Mouse (Mus musculus) E14TG2a.4 (cell line): Measurements from ENCODE around the gene Arhgef6.

Experiments used
- H3K27me3 ChIP-seq: 2 replicates; pipeline ENCODE4 v1.6.1; 2014; ENCODE audit warnings: low read length, control low read depth; ENCODE audit not compliant: insufficient read depth
- H3K36me3 ChIP-seq: 2 replicates; pipeline ENCODE4 v1.6.1; 2014; ENCODE audit warnings: low read length, control low read depth; ENCODE audit not compliant: insufficient read depth
- H3K4me1 ChIP-seq: replicated peaks from 2 replicates; pipeline ENCODE4 v1.6.1; 2014; ENCODE audit warnings: low read depth, low read length, control low read depth
- H3K4me3 ChIP-seq: replicated peaks from 2 replicates; pipeline ENCODE4 v1.5.1; 2014; ENCODE audit warnings: mild to moderate bottlenecking, low read length
- H3K9me3 ChIP-seq: 2 replicates; pipeline ENCODE4 v1.6.1; 2014; ENCODE audit warnings: low read length, control low read depth
- CTCF ChIP-seq: conservative IDR thresholded peaks from 2 replicates; pipeline ENCODE4 v1.5.1; 2014; ENCODE audit warnings: low read length
- NANOG ChIP-seq: IDR thresholded peaks from 2 replicates; pipeline ENCODE4 v1.6.1; 2014; ENCODE audit warnings: borderline replicate concordance, low read length, mixed read lengths
- POU5F1 ChIP-seq: IDR thresholded peaks from 2 replicates; pipeline ENCODE4 v1.6.1; 2014; ENCODE audit warnings: low read length, borderline replicate concordance

Gene Arhgef6

DNA sequence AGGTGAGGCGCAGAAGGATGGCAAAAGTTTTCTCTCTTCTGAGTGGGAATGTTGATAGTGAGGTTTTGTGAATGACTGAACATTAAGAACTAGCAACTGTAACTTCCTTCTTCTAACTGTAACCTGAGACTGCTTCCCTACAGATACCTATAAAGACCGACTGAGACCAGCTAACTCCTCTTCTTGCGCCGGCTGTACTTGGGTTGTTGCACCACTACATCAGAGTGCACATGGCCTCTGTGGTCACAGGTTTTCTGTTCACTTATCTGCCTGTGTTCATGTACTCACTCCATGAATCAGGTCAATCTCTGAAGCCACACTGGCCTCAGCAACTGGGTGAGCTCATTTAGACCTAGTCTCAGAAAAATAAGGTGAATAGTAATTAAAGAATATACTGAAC is 75.0 kb downstream of the Arhgef6 start:
- TF ChIP-seq POU5F1 (no peak), NANOG (no peak), CTCF (no peak)
- H3K4me3 ChIP-seq = no peak overlapping the region
- H3K9me3 ChIP-seq = no peaks in the 10 kb centered on the region
- H3K36me3 ChIP-seq = no peaks in the 10 kb centered on the region
- no peaks in the 10 kb centered on the region for H3K4me1 ChIP-seq
- no peaks in the 10 kb centered on the region for H3K27me3 ChIP-seq

DNA sequence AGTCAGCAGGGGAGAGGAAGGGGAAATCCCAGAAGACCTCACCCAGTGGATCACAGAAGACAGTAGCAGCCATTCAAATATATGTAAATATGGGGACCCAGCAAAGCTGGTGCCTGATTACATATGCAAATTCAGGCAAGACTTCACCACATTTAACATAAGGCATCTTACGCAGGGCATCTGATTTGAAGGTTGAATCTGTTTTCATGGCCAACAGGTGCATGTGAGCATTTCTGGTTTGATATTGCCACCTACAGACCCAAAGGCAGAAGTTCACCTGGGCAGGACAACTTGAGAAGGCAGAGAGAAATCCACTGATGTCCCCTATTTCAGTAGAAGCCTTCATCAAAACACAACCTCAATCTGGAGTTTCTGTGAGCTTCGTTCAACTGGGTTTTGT is 77.8 kb downstream of the Arhgef6 start:
- no peak for TF ChIP-seq NANOG
- TF ChIP-seq CTCF = peak; percentile 25; the same call in 1 of the 2 replicates
- Histone ChIP-seq H3K4me3 (no peak overlapping the region), H3K4me1 (no peaks in the 10 kb centered on the region), H3K9me3 (no peaks in the 10 kb centered on the region), H3K36me3 (no peaks in the 10 kb centered on the region), H3K27me3 (no peaks in the 10 kb centered on the region)

DNA sequence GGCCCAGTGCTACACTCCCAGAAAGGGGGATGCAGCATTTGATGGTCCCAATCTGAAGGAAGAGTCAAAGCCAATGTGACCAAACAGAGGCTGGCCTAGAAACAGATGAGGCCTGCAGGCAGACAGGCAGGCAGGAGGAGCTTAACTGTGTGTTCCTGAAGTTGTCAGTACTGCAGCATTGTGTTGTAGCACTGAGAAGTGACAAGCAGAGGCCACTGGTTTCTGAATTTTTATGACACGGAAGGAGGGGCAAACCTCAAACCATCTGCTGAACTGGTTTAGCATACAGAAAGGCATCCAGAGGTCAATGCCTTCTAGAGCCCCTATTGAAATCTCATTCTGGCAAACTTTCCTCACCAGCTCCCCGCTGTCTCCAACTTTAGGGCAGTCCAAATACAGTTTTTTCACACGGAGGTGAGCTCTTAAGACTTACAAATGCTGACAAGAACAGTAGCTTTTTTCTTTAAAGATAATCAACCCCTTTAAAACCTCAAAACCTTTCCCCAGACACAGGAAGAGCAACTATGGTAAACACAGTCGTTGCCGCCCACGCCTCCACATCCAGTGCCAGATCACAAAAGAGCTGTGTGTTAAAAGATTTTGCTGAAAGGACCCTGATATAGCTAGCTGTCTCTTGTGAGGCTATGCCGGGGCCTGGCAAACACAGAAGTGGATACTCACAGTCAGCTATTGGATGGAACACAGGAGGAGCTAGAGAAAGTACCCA is 85.0 kb downstream of the Arhgef6 start:
- Histone ChIP-seq H3K4me1 (no peaks in the 10 kb centered on the region), H3K4me3 (no peak overlapping the region), H3K9me3 (no peaks in the 10 kb centered on the region), H3K27me3 (no peaks in the 10 kb centered on the region), H3K36me3 (no peaks in the 10 kb centered on the region)
- no peak for TF ChIP-seq NANOG
- no peak for TF ChIP-seq CTCF
- no peak for TF ChIP-seq POU5F1

DNA sequence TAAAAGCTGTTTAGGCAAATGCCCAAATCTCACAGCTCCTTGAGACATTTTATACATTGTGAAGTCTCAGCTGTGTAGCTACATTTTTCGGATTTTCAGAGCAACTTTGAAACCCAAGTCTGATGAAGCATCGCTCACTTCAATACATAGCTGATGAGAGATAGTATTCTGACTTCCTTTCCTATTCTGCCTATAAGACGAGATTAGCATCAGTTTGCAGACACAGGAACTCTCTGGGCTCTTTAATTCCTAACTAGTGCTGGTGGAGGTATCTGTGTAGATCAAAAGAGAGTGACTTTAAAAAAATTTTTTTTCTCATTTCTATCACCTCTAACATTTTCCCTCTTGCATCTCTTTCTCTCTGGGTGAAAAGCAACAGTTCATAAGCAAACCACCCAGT is 100.0 kb downstream of the Arhgef6 start:
- no peaks in the 10 kb centered on the region for H3K36me3 ChIP-seq
- no peaks in the 10 kb centered on the region for H3K27me3 ChIP-seq
- H3K4me3 ChIP-seq = no peak overlapping the region
- no peaks in the 10 kb centered on the region for H3K9me3 ChIP-seq
- H3K4me1 ChIP-seq = no peaks in the 10 kb centered on the region
- TF ChIP-seq CTCF (no peak), POU5F1 (no peak), NANOG (no peak)

DNA sequence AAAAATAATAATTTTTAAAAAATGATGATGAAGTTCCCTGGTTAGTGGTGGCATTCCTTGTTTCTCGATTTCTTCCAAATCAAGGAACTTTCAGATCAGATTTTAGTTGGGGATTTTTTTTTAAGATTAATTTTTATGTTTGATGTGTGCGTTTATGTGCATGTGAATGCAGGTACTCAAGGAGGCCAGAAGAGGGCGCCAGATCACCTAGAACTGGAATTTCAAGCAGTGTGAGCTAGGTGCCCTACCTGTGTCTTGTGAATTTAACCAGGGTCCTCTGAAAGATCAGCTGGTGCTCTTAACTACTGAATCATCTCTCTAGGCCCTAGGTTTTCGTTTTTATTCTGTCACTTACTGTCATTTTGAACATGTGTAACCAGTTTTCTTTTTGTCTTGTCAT is 102.5 kb downstream of the Arhgef6 start:
- H3K9me3 ChIP-seq = no peaks in the 10 kb centered on the region

DNA sequence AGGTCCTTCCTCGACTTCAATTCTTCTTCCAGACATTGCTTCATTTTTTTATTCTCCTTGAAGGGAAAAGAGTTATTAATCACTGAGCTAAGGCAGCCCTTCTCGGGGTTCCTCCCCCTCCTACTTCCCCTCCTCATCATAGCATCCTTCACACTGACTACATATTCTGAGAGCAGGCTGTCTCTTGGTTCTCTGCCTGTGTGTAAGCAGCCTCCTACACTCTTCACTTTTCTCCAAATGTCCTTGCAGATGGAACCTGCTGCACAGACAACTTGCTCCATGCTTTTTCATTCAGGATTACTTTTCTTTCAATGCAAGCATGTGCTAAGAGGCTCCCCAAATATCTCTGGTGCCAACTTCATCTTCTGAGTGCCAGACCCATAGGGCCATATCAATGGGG is 104.9 kb downstream of the Arhgef6 start:
- H3K27me3 ChIP-seq = no peaks in the 10 kb centered on the region
- no peaks in the 10 kb centered on the region for H3K36me3 ChIP-seq
- H3K9me3 ChIP-seq = no peaks in the 10 kb centered on the region
- H3K4me3 ChIP-seq = no peak overlapping the region
- TF ChIP-seq CTCF (no peak), POU5F1 (no peak), NANOG (no peak)
- H3K4me1 ChIP-seq = no peaks in the 10 kb centered on the region

More for the DNA sequence above, 102.5 kb downstream of the Arhgef6 start:
- Histone ChIP-seq H3K27me3 (no peaks in the 10 kb centered on the region), H3K36me3 (no peaks in the 10 kb centered on the region), H3K4me3 (no peak overlapping the region), H3K4me1 (no peaks in the 10 kb centered on the region)
- peak; percentile 49 for TF ChIP-seq CTCF
- TF ChIP-seq NANOG = no peak

DNA sequence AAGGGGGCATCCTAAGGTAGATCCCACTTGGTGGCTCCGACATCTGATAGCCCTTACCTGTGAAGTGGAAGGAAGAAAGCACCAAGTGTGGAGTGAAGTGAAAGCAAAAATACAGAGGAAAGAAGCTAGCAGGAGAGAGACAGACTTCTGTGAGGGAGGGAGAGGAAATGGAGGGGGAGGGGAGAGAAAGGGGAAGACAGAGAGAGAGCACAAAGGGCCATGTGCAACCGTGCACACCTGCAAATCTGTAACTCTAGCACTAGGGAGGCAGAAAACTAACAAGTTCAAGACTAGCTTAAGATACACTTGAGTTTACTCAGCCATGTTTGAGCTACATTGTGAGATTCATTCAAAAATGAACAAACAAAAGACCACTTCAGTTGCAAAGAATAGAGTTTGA is 110.4 kb downstream of the Arhgef6 start:
- H3K4me3 ChIP-seq = no peak overlapping the region
- no peaks in the 10 kb centered on the region for H3K36me3 ChIP-seq
- no peaks in the 10 kb centered on the region for H3K27me3 ChIP-seq
- no peaks in the 10 kb centered on the region for H3K4me1 ChIP-seq
- no peaks in the 10 kb centered on the region for H3K9me3 ChIP-seq
- TF ChIP-seq POU5F1 = no peak
- no peak for TF ChIP-seq CTCF
- TF ChIP-seq NANOG = no peak

DNA sequence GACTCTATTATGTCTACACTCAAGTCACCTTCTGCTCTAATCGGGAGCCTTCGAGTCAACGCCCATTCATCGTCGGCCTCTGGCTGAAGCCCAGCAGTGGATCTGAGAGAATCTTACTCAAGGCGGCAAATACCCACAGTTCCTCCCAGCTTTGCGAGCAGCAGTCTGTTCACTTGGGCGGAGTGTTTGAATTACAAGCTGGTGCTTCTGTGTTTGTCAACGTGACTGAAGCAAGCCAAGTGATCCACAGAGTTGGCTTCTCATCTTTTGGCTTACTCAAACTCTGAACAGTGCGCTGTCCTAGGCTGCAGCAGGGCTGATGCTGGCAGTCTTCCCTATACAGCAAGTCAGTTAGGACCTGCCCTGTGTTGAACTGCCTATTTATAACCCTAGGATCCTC is 115.2 kb downstream of the Arhgef6 start:
- no peaks in the 10 kb centered on the region for H3K9me3 ChIP-seq
- no peaks in the 10 kb centered on the region for H3K36me3 ChIP-seq
- no peak overlapping the region for H3K4me3 ChIP-seq
- H3K4me1 ChIP-seq = no peaks in the 10 kb centered on the region
- H3K27me3 ChIP-seq = no peaks in the 10 kb centered on the region
- TF ChIP-seq CTCF (no peak), POU5F1 (no peak), NANOG (no peak)

DNA sequence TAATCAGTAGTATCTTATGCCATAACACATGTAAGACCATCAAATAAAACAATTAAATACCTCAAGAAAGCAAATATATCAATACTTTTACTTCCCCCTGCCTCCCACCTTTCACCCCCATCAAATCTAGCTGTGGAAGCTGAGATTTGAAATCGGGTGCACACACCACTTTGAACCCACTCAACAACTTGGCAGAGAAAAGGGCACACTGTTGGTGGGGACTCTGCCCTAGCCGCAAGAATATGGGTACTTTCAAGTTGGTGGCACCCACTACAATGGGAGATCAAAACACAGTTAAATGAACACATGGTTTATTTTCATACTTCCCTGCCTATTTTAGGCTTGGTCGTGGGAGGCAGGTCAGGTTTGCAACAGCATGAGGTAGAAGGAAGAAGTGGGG is 116.6 kb downstream of the Arhgef6 start:
- Histone ChIP-seq H3K36me3 (no peaks in the 10 kb centered on the region), H3K27me3 (no peaks in the 10 kb centered on the region), H3K9me3 (no peaks in the 10 kb centered on the region), H3K4me3 (no peak overlapping the region), H3K4me1 (no peaks in the 10 kb centered on the region)
- no peak for TF ChIP-seq CTCF
- no peak for TF ChIP-seq NANOG
- TF ChIP-seq POU5F1 = no peak
